Mouse (Mus musculus): ENCODE measurements at regions not wholly inside any gene's neighbourhood (a gene's known extent, or its start where the extent isn't known, plus 50 kb on each side); places are given as distances from the start of the nearest gene placed in this dataset.

DNA sequence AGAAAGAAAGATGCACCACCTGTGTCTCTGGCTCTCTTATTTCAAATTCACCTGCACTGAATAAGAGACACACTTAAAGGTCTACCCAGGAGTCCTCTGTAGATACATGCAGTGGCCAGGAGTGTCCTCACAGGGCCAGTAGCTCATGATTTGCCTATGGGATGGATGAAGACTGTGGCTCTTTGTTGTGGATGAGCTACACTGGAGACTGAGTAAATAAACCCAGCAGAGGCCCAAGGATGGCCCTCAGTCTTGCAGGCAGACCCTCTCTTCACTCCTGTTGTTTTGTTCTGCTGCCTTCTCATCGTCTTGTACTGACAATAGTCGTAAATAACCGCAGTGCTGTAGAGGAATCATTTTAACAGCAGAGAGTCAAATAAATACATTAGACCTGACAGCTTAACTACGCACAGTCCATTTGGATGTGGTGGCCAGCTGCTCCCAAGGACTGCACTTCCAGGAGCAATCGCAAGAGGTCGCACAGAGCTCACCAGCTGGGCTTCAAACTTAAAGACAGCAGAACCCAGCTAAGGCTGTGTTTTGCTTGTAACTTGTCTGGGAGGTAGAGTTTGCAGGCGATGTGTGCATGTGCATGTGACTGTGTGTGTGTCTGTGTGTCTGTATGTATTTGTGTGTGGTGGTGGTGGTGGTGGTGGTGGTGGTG lies 328.6 kb upstream of the Camk1g start:
- H3K4me2 ChIP-seq, result no peak overlapping the region
- H3K27ac ChIP-seq (replicated peaks), result no peak overlapping the region
- peaks cover 4% of the 10 kb centered on the region; the same call in 1 of the 2 replicates for H3K9me3 ChIP-seq
- no peak overlapping the region for H3K4me3 ChIP-seq
- no peak overlapping the region for H3K9ac ChIP-seq
- no peaks in the 10 kb centered on the region for H3K36me3 ChIP-seq
- ATAC-seq (ENCODE audit: extremely low read depth, insufficient number of reproducible peaks, low FRiP score, low TSS enrichment), result no peak
- peaks cover 12% of the 10 kb centered on the region; the same call in 1 of the 2 replicates for H3K27me3 ChIP-seq (replicated peaks)
- 10% methylated on average over 7 of the region's 7 CpGs for WGBS
- H3K4me1 ChIP-seq, result peaks cover 6% of the 10 kb centered on the region

DNA sequence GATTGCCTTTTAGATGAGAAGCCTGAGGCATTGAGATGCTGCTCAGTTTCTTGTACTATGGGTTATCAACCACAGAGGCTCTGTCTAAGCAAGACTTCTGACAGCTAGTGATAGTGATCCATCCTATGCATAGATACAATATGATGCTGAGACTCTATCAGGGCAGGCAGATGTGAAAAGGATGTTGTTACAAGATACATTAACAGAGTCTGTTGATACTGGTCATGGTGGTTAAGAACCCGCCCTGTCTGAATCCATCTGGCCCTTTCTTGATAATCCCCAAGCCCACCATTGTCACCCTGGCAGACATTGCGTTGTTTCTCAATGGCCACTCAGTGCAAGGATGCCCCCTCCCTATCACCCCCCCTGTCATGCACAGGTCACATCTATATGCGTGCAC lies 327.8 kb upstream of the Camk1g start:
- H3K4me2 ChIP-seq, result no peak overlapping the region

DNA sequence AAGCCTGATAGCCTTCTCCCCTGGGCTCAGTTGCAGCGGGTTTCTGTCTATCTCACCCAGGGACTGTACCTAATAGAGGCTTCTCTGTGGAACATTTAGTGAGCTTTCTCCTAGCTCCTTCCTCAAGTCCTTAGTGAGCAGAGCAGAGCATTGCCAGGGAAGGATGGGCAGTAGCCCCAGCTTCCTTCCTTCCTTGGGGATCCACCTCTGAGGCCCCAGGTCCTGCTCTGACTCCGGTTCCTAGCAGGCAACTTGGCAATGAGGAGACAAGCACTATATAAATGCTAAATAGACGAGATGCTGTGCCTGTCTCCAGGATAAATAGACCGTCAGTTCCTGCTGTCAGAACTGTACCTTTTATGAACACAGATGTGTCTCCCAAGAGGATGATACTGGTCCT lies 326.9 kb upstream of the Camk1g start:
- Histone ChIP-seq H3K9ac (no peak overlapping the region), H3K36me3 (no peaks in the 10 kb centered on the region), H3K4me1 (peaks cover 7% of the 10 kb centered on the region; the same call in 1 of the 2 replicates), H3K4me3 (no peak overlapping the region), H3K27ac (replicated peaks) (no peak overlapping the region), H3K9me3 (peaks cover 4% of the 10 kb centered on the region; the same call in 1 of the 2 replicates), H3K4me2 (no peak overlapping the region), H3K27me3 (replicated peaks) (0 out of 2 replicates have a peak, but pooled peaks cover 12% of the 10 kb centered on the region)
- no peak for ATAC-seq (ENCODE audit: extremely low read depth, insufficient number of reproducible peaks, low FRiP score, low TSS enrichment)
- 47% methylated on average over 4 of the region's 4 CpGs for WGBS

More for the DNA sequence above, 327.8 kb upstream of the Camk1g start:
- H3K27ac ChIP-seq (replicated peaks), result no peak overlapping the region
- H3K4me3 ChIP-seq, result no peak overlapping the region
- no peaks in the 10 kb centered on the region for H3K36me3 ChIP-seq
- no peak for ATAC-seq (ENCODE audit: extremely low read depth, insufficient number of reproducible peaks, low FRiP score, low TSS enrichment)
- 74% methylated on average over 3 of the region's 3 CpGs for WGBS
- peaks cover 9% of the 10 kb centered on the region for H3K4me1 ChIP-seq
- peaks cover 12% of the 10 kb centered on the region; the same call in 1 of the 2 replicates for H3K27me3 ChIP-seq (replicated peaks)
- no peak overlapping the region for H3K9ac ChIP-seq
- peaks cover 4% of the 10 kb centered on the region; the same call in 1 of the 2 replicates for H3K9me3 ChIP-seq

DNA sequence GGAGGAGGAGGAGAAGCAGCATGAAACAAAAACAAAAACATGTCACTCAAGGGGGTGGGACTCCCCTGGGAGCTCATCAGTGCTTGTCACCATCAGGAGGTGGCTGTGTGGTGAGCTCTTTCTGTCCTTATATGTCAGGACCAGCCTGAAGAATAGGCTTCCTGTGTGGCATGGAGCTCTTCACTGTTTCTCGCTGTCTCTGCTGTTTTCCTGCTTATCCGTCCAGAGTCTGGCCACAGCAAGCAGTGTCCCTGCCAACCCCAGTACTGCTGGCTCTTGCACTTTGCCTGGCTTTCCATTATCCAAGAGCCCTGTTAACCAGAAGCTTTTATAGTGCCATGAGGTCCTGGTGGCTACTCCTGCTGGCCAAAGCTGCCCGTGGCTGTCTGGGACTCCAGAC lies 322.9 kb upstream of the Camk1g start:
- H3K27ac ChIP-seq (replicated peaks), result no peak overlapping the region
- no peak for ATAC-seq (ENCODE audit: extremely low read depth, insufficient number of reproducible peaks, low FRiP score, low TSS enrichment)
- 20% methylated on average over 3 of the region's 3 CpGs for WGBS

DNA sequence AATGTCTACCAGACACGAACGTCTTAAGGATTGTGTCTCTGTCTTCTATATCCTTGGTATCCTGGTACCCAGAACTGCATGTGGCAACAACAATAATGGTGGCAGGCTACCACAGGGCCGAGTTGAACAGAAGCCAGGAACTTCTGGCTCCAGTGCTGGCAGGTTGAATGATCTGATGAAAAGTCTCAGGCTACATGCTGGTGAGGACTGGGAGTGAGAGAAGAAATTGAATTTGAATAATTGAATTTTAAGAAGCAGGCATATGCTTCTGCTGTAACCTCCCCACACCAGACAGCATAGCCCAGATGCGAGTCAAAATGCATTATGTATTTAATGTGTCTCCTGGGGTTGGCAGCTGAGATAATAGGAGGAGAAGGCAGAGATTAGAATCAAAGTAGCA lies 319.5 kb upstream of the Camk1g start:
- Histone ChIP-seq H3K27me3 (replicated peaks) (no peaks in the 10 kb centered on the region), H3K9ac (no peak overlapping the region), H3K4me2 (no peak overlapping the region), H3K4me3 (no peak overlapping the region), H3K27ac (replicated peaks) (no peak overlapping the region), H3K4me1 (peaks cover 7% of the 10 kb centered on the region; the same call in 1 of the 2 replicates), H3K9me3 (no peaks in the 10 kb centered on the region), H3K36me3 (no peaks in the 10 kb centered on the region)
- ATAC-seq (ENCODE audit: extremely low read depth, insufficient number of reproducible peaks, low FRiP score, low TSS enrichment), result no peak
- 62% methylated on average over 4 of the region's 4 CpGs for WGBS

More for the DNA sequence above, 322.9 kb upstream of the Camk1g start:
- no peak overlapping the region for H3K4me2 ChIP-seq
- H3K9me3 ChIP-seq, result peaks cover 4% of the 10 kb centered on the region; the same call in 1 of the 2 replicates
- H3K36me3 ChIP-seq, result no peaks in the 10 kb centered on the region
- H3K9ac ChIP-seq, result no peak overlapping the region
- no peak overlapping the region for H3K4me3 ChIP-seq
- 0 out of 2 replicates have a peak, but pooled peaks cover 4% of the 10 kb centered on the region for H3K27me3 ChIP-seq (replicated peaks)
- peaks cover 7% of the 10 kb centered on the region; the same call in 1 of the 2 replicates for H3K4me1 ChIP-seq

DNA sequence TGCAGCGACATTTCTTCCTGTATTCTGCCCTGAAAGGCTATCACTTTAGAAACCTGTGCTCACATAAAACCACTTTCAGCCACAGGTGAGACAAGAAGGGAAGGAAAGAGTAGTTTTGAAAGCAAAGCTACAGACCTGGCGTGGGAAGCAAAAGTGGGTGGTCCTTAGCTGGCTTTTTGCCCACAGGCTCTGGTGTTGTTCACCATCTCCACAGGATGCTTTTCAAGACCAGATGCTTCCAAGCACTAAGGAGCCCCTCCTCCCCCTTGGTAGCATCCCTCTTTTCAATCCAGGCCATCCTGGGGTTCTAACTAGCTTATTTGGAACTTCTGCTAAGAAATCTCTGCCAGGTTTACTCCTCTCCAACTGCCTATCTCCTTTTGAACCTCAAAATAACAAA lies 312.8 kb upstream of the Camk1g start:
- WGBS, result 51% methylated on average over 2 of the region's 2 CpGs
- Histone ChIP-seq H3K27ac (replicated peaks) (no peak overlapping the region), H3K36me3 (no peaks in the 10 kb centered on the region), H3K9ac (no peak overlapping the region), H3K4me1 (no peaks in the 10 kb centered on the region), H3K4me2 (no peak overlapping the region), H3K9me3 (no peaks in the 10 kb centered on the region), H3K27me3 (replicated peaks) (peaks cover 2% of the 10 kb centered on the region; the same call in 1 of the 2 replicates), H3K4me3 (no peak overlapping the region)
- no peak for ATAC-seq (ENCODE audit: extremely low read depth, insufficient number of reproducible peaks, low FRiP score, low TSS enrichment)

DNA sequence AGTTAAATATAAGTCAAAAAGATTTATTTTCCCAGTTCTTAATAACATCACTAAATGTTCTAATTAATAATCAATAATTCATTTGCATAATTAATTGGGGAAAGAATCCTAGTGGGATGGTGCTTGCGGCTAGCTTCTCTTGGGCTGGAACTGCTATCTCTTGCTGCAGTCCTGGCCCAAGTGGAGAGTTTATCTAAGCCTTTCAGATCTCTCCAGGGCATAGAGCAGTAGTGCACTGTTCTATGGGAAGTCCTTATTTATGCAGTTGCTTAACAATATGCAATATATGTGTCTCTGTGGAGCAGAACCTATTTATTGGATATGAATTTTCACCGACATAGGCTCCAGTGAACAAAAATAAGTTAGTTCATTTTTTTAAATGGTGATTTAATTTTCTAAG lies 308.4 kb upstream of the Camk1g start:
- no peaks in the 10 kb centered on the region for H3K9me3 ChIP-seq
- H3K4me2 ChIP-seq, result no peak overlapping the region
- 69% methylated on average over 2 of the region's 2 CpGs for WGBS
- peaks cover 5% of the 10 kb centered on the region; the same call in 1 of the 2 replicates for H3K27me3 ChIP-seq (replicated peaks)
- H3K36me3 ChIP-seq, result no peaks in the 10 kb centered on the region
- no peak overlapping the region for H3K4me3 ChIP-seq
- no peak for ATAC-seq (ENCODE audit: extremely low read depth, insufficient number of reproducible peaks, low FRiP score, low TSS enrichment)
- no peak overlapping the region for H3K27ac ChIP-seq (replicated peaks)
- H3K4me1 ChIP-seq, result no peaks in the 10 kb centered on the region
- no peak overlapping the region for H3K9ac ChIP-seq

DNA sequence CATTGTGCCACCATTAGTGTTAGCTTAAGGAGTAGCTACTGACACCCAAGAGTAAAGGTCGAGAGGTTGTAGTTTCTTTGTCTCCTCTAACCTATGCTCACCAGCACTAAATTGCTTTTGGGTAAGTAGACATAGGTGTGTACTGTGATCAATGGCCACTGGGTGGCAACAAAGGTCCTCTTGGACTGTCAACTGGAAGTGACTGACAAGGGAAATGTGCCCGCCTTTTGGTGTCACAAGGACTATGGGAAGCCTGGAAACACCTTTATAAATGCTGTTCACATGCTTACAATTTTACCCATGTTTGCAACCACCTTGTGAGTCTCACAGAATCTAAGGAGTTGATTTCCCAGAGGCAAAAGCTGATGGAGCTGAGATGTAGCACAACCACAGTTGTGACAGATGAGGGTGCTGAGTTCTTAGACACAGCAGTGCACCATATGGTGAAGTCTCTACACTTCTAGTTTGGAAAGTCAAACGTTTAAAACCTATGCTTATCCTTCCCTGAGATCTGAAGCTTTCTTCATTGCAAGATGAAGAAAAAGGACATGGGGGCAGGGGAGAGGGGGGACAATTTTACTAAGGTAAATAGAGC lies 303.2 kb upstream of the Camk1g start:
- ATAC-seq (ENCODE audit: extremely low read depth, insufficient number of reproducible peaks, low FRiP score, low TSS enrichment), result no peak
- WGBS, result 21% methylated on average over 3 of the region's 3 CpGs
- H3K4me1 ChIP-seq, result peaks cover 19% of the 10 kb centered on the region
- H3K9me3 ChIP-seq, result no peaks in the 10 kb centered on the region
- peaks cover 5% of the 10 kb centered on the region; the same call in 1 of the 2 replicates for H3K27me3 ChIP-seq (replicated peaks)
- H3K36me3 ChIP-seq, result no peaks in the 10 kb centered on the region
- no peak overlapping the region for H3K4me3 ChIP-seq
- H3K27ac ChIP-seq (replicated peaks), result no peak overlapping the region
- no peak overlapping the region for H3K9ac ChIP-seq
- H3K4me2 ChIP-seq, result no peak overlapping the region

DNA sequence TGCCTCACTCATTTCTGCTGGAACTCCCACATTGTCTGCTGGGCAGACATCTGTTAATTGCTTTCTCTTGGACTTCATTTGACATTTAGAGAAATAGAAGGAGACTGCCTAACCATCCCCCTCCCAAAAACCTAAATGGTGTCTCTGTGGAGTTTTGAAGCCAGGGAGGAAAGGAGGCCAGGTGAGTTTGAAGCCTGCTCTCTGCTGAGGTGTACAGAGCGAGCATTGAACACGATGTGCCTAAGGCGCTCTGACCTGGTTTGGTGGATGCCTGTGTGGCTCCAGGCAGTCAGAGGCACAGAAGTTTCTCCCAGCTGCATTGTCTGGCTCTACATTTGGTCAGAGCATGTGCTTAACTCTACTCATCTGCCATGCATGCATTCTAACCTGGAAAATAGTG lies 302.6 kb upstream of the Camk1g start:
- Histone ChIP-seq H3K4me3 (no peak overlapping the region), H3K27ac (replicated peaks) (no peak overlapping the region), H3K36me3 (no peaks in the 10 kb centered on the region), H3K4me1 (peaks cover 23% of the 10 kb centered on the region), H3K4me2 (no peak overlapping the region), H3K9ac (no peak overlapping the region), H3K27me3 (replicated peaks) (peaks cover 3% of the 10 kb centered on the region; the same call in 1 of the 2 replicates), H3K9me3 (no peaks in the 10 kb centered on the region)
- 49% methylated on average over 3 of the region's 3 CpGs for WGBS
- ATAC-seq (ENCODE audit: extremely low read depth, insufficient number of reproducible peaks, low FRiP score, low TSS enrichment), result no peak

DNA sequence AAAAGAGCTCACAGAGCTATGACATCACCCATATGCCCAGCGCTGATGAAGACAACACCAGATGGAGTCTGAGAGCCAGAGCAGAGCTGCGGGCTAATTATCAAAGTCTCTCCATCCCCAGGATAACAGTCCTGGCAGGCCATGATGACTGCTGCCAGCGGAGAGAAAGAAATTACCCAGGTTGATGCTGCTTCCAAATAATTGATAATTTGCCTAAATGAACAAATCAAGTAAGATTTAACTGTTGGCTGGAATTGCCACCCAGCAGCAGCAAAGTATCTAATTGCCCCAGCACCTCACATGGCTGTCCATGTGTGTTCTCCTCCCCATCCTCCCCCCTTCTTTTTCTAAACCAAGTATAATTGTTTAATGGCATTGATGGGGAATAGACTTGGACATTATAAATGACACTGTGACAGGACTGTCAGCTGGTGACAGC lies 301.7 kb upstream of the Camk1g start:
- no peaks in the 10 kb centered on the region for H3K27me3 ChIP-seq (replicated peaks)
- no peak overlapping the region for H3K27ac ChIP-seq (replicated peaks)
- no peak for ATAC-seq (ENCODE audit: extremely low read depth, insufficient number of reproducible peaks, low FRiP score, low TSS enrichment)
- no peaks in the 10 kb centered on the region for H3K36me3 ChIP-seq
- H3K4me2 ChIP-seq, result no peak overlapping the region
- no peaks in the 10 kb centered on the region for H3K9me3 ChIP-seq
- H3K4me3 ChIP-seq, result no peak overlapping the region
- peaks cover 31% of the 10 kb centered on the region for H3K4me1 ChIP-seq
- 39% methylated on average over 3 of the region's 3 CpGs for WGBS
- no peak overlapping the region for H3K9ac ChIP-seq

DNA sequence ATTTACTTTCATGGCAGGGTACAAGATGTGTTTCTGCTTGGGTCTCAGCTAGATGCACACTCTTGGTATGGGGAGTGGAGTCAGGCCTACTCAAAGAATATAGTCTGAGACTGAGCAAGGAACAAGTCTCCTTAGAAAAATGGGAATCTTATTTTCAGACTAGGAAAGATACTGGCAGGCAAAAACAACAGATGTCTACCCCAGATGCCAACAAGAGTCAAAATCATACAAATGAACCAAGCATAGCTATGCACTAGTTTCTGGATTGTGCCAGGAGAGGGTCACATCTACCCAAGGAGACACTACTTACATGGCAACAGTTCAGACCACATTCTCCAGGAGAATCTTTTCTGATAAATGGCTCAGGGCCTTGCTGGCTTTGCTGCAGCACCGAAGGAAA lies 300.9 kb upstream of the Camk1g start:
- H3K27me3 ChIP-seq (replicated peaks), result no peaks in the 10 kb centered on the region
- 68% methylated on average over 1 of the region's 1 CpGs for WGBS
- no peaks in the 10 kb centered on the region for H3K36me3 ChIP-seq
- H3K4me3 ChIP-seq, result no peak overlapping the region
- H3K27ac ChIP-seq (replicated peaks), result no peak overlapping the region
- ATAC-seq (ENCODE audit: extremely low read depth, insufficient number of reproducible peaks, low FRiP score, low TSS enrichment), result no peak
- no peak overlapping the region for H3K9ac ChIP-seq
- no peaks in the 10 kb centered on the region for H3K9me3 ChIP-seq
- H3K4me1 ChIP-seq, result peaks cover 35% of the 10 kb centered on the region
- H3K4me2 ChIP-seq, result no peak overlapping the region

DNA sequence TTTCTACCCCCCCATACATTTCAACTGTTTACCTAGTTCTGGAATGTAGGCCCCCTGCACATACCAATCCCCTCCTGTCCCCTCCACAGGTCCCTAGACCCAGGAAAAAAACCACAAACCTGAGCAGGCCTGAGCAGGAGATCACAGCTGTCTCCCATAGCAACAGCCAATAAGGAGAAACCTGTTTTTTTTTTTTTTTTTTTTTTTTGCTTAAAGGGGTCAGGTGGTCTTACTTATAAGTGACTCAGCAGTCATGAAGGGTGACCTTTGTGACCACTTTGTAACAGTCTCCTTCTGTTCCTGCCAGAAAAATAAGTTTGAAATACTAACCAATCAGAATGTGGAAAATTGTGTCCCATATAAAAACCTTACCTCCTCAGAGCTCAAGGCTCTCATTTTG lies 299.9 kb upstream of the Camk1g start:
- Histone ChIP-seq H3K4me3 (no peak overlapping the region), H3K4me2 (no peak overlapping the region), H3K36me3 (no peaks in the 10 kb centered on the region), H3K9me3 (no peaks in the 10 kb centered on the region), H3K4me1 (peaks cover 46% of the 10 kb centered on the region), H3K9ac (no peak overlapping the region), H3K27ac (replicated peaks) (no peak overlapping the region), H3K27me3 (replicated peaks) (no peaks in the 10 kb centered on the region)
- no peak for ATAC-seq (ENCODE audit: extremely low read depth, insufficient number of reproducible peaks, low FRiP score, low TSS enrichment)

All from heart, embryonic 13.5 days (tissue).